Mouse (Mus musculus) kidney, adult 18-20 months (tissue): ENCODE measurements around the gene Ntsr2.
"Not testable (repeated sequence)": the region's sequence is repeated elsewhere in the genome, so short reads cannot be mapped to it uniquely, and the experiment has no call there.

Experiments
- DNase-seq: peaks from one replicate; pipeline ENCODE4 v3.0.0; 2021

The Ntsr2 gene

DNA sequence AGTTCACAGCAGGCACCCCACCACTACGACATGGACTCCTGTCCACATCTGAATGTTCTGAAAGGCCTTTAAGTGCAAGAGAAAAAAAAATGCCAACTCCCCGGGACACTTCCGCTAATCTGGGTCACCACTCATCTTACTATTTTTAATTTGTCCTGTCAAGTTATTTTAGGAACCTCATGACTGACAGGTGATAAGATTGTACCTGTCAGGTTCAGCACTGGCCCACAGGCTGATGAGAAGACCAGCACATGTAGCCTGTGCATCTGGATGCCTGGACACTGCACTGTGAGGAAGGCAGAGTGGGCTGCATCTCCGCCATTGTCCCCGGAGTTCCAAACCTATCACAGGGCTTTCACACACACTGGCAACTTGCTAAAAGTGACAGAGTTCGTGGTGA lies 3.4 kb upstream of the Ntsr2 start:
- DNase-seq: no peak

GRCm38 (mm10) chr12:16655604-16656003 lies 2.4 kb downstream of the Ntsr2 start:
- DNase-seq: no peak

- no peak for DNase-seq
Observed at GRCm38 (mm10) chr12:16656906-16657875, 4.0 kb downstream of the Ntsr2 start.

DNA sequence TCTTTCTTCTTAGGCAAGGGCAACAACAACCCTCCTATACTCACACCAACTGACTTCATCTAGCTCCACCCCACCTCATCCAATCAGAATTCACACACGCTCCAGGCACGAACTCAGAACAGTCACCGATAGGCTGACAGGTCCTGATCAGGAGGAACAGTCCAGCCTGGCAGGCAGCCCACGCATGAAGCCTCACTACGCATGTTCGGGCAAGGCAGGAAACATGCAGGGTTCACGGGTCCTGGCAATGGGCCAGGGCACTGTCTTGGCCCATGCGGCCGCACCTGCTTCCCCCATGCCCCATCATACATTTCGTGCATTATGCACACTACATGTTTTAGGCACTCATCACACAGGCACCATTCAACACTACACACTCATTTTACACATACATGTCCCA lies 8.3 kb downstream of the Ntsr2 start:
- DNase-seq: no peak

- no peak for DNase-seq
Observed at GRCm38 (mm10) chr12:16661936-16662335, 8.8 kb downstream of the Ntsr2 start.

DNA sequence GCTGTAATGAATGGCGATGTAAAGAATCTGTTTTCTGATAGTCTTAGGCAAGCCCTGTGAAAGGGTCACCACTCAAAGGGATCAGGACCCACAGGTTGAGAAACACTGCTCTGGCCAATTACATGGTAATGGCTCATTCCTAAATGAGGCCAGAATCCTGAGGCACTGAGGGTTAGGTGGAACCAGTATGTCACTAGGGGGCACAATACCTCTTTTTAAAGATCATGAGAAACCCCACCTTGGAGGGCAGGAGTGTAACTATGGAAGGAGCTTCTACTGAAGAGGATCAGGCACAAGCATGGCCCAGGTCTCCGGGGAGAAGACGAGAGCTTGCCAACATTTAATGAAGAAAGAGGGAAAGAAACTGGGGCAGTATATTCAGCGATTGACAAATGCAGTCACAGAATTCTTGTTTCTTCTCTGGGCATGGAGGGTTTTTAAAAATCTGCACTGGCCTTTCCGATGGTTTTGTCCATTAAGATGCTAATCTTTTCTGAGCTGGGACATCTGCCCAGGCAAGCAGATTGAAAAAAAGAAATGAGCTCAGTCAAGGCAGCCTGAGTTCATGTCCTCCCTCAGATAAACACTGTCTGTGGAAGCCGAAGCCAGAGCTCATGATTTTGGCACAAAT lies 9.9 kb downstream of the Ntsr2 start:
- no peak for DNase-seq

- no peak for DNase-seq
Observed at GRCm38 (mm10) chr12:16665022-16665421, 11.8 kb downstream of the Ntsr2 start.

DNA sequence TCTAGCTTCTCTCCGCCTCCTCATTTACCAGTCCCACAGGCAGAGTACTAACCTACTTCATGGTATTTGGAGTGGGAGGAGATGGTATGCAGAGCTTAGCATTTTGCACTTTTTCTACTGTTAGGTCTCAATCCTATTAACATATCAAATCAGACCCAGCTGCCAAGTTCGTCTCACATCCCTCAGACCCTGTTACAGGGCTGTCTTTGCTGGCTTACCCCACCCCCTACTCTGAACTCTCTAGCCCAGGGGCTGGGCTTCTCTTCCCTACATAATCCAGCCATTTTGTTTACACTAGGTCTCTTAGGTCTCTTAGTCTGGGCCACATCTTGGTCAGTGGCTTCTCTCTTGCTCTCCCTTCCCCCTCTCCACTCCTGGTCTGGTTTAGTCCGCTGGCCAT lies 16.0 kb downstream of the Ntsr2 start:
- no peak for DNase-seq

- DNase-seq: no peak
Observed at GRCm38 (mm10) chr12:16672246-16672645, 19.1 kb downstream of the Ntsr2 start.

GRCm38 (mm10) chr12:16690631-16691030 lies 37.4 kb downstream of the Ntsr2 start:
- no peak for DNase-seq

GRCm38 (mm10) chr12:16694783-16695182 lies 41.6 kb downstream of the Ntsr2 start:
- no peak for DNase-seq

DNA sequence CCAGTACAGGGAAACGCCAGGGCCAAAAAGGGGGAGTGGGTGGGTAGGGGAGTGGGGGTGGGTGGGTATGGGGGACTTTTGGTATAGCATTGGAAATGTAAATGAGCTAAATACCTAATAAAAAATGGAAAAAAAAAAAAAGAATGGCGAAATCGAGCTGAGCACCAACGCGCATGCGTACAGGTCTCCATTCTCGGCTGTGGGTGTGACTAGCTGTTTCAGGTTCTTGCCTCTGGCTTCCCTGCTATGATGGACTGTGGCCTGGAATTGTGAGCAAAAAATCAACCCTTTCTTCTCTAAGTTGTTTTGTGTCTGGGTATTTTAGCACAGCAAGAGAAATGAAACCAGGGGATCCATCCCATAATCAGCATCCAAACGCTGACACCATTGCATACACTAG lies 42.1 kb downstream of the Ntsr2 start:
- not testable (repeated sequence) for DNase-seq

- no peak for DNase-seq
Observed at GRCm38 (mm10) chr12:16696146-16696545, 43.0 kb downstream of the Ntsr2 start.

GRCm38 (mm10) chr12:16698691-16699090 lies 45.5 kb downstream of the Ntsr2 start:
- DNase-seq: no peak
